Mouse (Mus musculus) forebrain, embryonic 16.5 days (tissue): ENCODE data around the gene Strn. TPM values are rescaled to one million over a fixed set of nuclear protein-coding genes. Genes with fewer than 3 reads are reported as not detected.

Experiments used
- ATAC-seq: fragments of 200-750 bp; cut with Nextera tagmentation; 2 replicates; pipeline ENCODE4 v1.8.0; 2017; ENCODE audit warnings: mild to moderate bottlenecking, moderate library complexity
- H3K27ac ChIP-seq: fragments of 300-500 bp; sonication (generic); 2 replicates; pipeline ENCODE4 v1.5.1; 2014; ENCODE audit warnings: low read length, control low read depth
- H3K27me3 ChIP-seq: fragments of 300-500 bp; sonication (generic); replicated peaks from 2 replicates; pipeline ENCODE4 v1.6.1; 2014; ENCODE audit warnings: low read length; ENCODE audit not compliant: control insufficient read depth, insufficient read depth
- H3K36me3 ChIP-seq: fragments of 300-500 bp; sonication (generic); 2 replicates; pipeline ENCODE4 v1.6.1; 2014; ENCODE audit not compliant: control insufficient read depth, insufficient read depth
- H3K4me1 ChIP-seq: fragments of 300-500 bp; sonication (generic); replicated peaks from 2 replicates; pipeline ENCODE4 v1.6.1; 2014; ENCODE audit warnings: low read length; ENCODE audit not compliant: control insufficient read depth, insufficient read depth
- H3K4me2 ChIP-seq: fragments of 300-500 bp; sonication (generic); 2 replicates; pipeline ENCODE4 v1.6.1; 2014; ENCODE audit warnings: mild to moderate bottlenecking, low read length, control low read depth
- H3K4me3 ChIP-seq: fragments of 300-500 bp; sonication (generic); replicated peaks from 2 replicates; pipeline ENCODE4 v1.5.1; 2014; ENCODE audit warnings: mild to moderate bottlenecking, low read length, control low read depth
- H3K9ac ChIP-seq: fragments of 300-500 bp; sonication (generic); replicated peaks from 2 replicates; pipeline ENCODE4 v1.6.1; 2014; ENCODE audit warnings: low read depth, low read length, control low read depth
- H3K9me3 ChIP-seq: fragments of 300-500 bp; sonication (generic); 2 replicates; pipeline ENCODE4 v1.6.1; 2016; ENCODE audit warnings: low read length; ENCODE audit not compliant: control insufficient read depth
- WGBS: fragments of 180-500 bp; shearing (Covaris S2); extraction: QIAGEN DNeasy Blood & Tissue Kit; methylation state at CpG from one replicate; pipeline ENCODE4 v1.1.7; 2014; 5-methylcytosine and 5-hydroxymethylcytosine counted together
- polyA plus RNA-seq: library from polyadenylated mRNA; unstranded; fragments of >200 nt; fragmentation: Nextera tagmentation; extraction: Ambion mirVana; gene quantifications from 2 replicates; pipeline ENCODE4 v1.2.1, GENCODE M21; 2015

The Strn gene
- polyA plus RNA-seq, 1 experiment from 2014 or later, result 6.1 TPM

DNA sequence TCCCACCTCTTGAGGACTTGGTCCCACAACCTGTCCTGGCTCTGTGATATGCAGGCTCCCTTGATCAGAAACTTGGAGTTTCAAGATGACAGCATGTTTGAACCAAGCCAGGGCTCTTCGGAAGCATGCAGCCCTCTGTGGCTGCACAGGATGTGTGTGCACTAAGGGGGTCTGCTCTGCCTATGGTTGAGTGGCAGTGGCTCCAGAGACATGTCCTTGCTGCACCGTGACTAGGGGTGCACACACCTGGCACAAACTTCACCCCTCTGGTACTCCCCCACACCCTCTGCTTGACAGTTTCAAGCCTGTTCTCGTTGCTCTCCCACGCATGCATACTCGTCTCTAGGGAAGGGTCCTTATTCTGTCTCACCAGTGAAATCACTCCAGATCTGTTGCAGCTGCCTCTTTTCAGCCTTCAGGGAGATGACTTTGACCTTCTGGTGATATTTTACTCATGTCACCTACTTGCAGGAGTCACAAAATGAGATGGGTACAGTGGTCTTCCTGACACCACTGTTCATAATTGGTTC lies 118.8 kb downstream of the Strn start:
- Histone ChIP-seq H3K4me2 (no peak overlapping the region), H3K4me1 (no peaks in the 10 kb centered on the region), H3K36me3 (no peaks in the 10 kb centered on the region), H3K9me3 (no peaks in the 10 kb centered on the region), H3K27ac (no peak overlapping the region), H3K4me3 (no peak overlapping the region), H3K27me3 (no peaks in the 10 kb centered on the region), H3K9ac (no peak overlapping the region)
- 89% methylated on average over 5 of the region's 5 CpGs for WGBS
- no peak for ATAC-seq

DNA sequence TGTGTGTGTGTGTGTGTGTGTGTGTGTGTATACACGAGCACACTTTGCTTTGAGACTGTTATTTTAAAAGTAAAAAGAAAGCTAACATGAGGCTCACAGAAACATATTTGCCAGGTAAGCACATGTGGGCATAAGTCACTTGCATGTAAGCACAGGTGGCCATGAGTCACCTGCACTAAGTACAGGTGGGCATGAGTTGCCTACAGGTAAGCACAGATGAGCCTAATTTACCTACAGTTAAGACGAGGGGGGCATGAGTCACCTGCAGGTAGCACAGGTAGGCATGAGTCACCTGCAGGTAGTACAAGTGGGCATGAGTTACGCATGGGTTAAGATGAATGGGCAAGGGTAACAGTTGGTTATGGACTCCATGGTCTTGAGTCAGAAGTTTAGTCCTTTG lies 121.9 kb downstream of the Strn start:
- Histone ChIP-seq H3K9ac (no peak overlapping the region), H3K27me3 (no peaks in the 10 kb centered on the region), H3K9me3 (no peaks in the 10 kb centered on the region), H3K36me3 (no peaks in the 10 kb centered on the region), H3K4me1 (no peaks in the 10 kb centered on the region), H3K4me2 (no peak overlapping the region), H3K27ac (no peak overlapping the region), H3K4me3 (no peak overlapping the region)
- ATAC-seq, result no peak
- WGBS, result 89% methylated on average over 3 of the region's 3 CpGs

DNA sequence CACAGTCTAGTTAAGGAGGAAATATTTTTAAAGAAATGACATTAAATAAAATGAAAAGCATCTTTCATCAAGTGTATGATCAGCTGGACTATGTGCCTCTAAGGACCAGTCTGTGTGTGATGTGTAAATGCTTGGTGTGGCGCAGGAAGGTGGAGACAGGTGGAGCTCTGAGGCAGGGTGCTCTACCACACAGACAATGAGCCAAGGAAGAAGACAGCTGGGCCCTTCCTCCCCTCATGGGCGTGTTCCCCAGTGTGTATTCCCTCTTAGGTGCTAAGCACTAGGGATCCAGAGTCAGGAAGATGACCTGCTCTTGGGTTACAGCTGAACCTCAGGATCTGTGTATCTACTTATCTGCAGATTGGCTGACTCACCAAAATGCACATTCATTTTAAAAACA lies 122.5 kb downstream of the Strn start:
- Histone ChIP-seq H3K27me3 (no peaks in the 10 kb centered on the region), H3K4me3 (no peak overlapping the region), H3K4me1 (no peaks in the 10 kb centered on the region), H3K4me2 (no peak overlapping the region), H3K9me3 (no peaks in the 10 kb centered on the region), H3K36me3 (no peaks in the 10 kb centered on the region), H3K9ac (no peak overlapping the region), H3K27ac (no peak overlapping the region)
- 80% methylated on average over 2 of the region's 2 CpGs for WGBS
- no peak for ATAC-seq

DNA sequence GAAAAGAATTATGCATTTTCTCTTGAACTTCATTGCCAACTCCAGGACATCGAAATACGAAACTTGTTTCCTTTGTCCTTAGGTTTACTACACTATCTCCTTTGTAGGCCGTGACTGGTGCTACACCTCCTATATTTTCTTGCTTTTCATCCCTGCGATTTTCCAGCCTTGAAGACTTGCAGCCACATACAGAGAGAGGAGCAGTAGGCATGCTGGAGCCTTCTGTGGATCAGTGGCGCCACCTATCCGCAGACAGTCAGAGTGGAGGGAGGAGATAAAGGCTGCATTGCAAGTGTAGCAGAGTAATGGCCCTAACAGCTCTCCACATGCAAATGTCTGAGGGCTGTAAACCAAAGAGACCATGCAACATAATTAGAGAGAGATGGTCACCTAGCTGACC lies 125.9 kb downstream of the Strn start:
- no peak for ATAC-seq
- Histone ChIP-seq H3K4me1 (no peaks in the 10 kb centered on the region), H3K4me3 (no peak overlapping the region), H3K4me2 (no peak overlapping the region), H3K27me3 (no peaks in the 10 kb centered on the region), H3K36me3 (no peaks in the 10 kb centered on the region), H3K9ac (no peak overlapping the region), H3K27ac (no peak overlapping the region), H3K9me3 (no peaks in the 10 kb centered on the region)
- 76% methylated on average over 6 of the region's 6 CpGs for WGBS

DNA sequence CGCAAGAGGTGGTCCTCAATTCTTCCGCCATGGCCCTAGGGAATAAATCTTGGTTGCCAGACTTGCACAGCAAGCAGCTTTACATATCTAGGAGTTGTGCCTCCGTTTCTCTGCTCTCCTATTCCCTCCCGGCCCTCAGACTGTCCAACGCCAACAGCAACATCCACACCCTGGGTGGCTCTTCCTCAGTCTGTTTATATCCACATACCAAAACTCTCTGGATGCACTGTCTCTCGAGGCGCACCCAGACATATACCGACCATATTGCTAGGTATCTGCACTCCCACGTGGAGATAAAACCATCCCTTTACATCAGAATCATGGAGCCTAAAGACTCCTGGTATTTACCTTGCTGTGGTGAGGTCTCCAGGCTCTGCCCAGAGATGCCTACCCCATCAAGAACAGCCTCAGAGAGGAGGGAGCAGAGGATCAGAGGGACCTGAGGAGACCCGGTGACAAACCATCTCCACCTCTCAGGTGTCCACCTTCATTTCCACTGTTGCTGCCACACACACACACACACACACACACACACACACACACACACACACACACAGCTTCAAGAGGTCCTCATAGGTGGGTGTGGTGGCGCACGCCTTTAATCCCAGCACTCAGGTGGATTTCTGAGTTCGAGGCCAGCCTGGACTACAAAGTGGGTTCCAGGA lies 127.7 kb downstream of the Strn start:
- ATAC-seq, result no peak
- Histone ChIP-seq H3K4me2 (no peak overlapping the region), H3K27me3 (no peaks in the 10 kb centered on the region), H3K36me3 (no peaks in the 10 kb centered on the region), H3K9ac (no peak overlapping the region), H3K27ac (no peak overlapping the region), H3K4me3 (no peak overlapping the region), H3K4me1 (no peaks in the 10 kb centered on the region), H3K9me3 (no peaks in the 10 kb centered on the region)
- 86% methylated on average over 13 of the region's 13 CpGs for WGBS

DNA sequence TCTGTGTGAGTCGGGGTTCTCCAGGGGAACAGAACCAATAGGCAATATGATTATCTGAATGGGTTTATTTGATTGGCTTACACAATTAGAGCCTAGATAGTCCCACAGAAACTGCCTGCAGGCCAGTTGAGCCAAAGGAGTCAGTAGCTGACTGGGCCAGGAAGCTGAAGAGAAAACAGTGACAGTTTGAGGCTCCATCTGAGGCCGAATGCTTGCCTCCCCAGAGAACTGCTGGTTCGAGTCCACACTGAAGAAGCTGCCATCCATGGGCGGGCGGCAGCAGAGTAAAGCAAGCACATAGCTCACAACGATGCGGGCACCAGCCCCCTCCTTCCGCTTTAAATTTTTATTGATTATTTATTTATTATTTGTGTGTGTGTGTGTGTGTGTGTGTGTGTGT lies 128.3 kb downstream of the Strn start:
- Histone ChIP-seq H3K27ac (no peak overlapping the region), H3K4me3 (no peak overlapping the region), H3K27me3 (no peaks in the 10 kb centered on the region), H3K9me3 (no peaks in the 10 kb centered on the region), H3K4me2 (no peak overlapping the region), H3K4me1 (0 out of 2 replicates have a peak, but pooled peaks cover under 1% of the 10 kb centered on the region), H3K9ac (no peak overlapping the region), H3K36me3 (no peaks in the 10 kb centered on the region)
- WGBS, result 88% methylated on average over 8 of the region's 8 CpGs
- no peak for ATAC-seq

DNA sequence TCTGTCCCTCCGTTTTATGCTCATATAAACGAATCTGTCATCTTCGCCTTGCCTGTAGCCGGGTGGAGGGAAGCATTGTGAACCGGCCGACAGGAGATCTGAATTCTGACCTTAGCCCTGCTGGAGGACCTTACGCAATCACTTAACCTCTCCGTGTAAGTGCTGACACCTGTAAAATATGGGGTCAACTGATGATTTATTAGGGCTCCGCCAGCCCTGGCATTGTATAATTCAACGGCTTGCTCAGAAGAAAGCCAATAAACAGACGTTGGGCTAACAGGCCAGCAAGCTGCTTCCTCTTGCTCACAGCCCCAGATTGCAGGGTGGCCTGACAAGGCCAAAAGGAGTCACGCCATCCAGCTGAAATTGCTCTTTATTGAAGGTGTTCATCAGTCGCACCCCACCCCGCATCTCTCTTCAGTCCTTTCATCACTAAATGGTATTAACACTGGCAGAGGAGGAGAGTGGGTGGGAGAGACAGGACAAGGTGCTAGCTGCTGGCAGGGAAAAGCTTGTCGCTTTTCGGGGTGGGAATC lies 128.8 kb downstream of the Strn start:
- Histone ChIP-seq H3K27me3 (no peaks in the 10 kb centered on the region), H3K27ac (no peak overlapping the region), H3K36me3 (no peaks in the 10 kb centered on the region), H3K4me3 (no peak overlapping the region), H3K4me1 (0 out of 2 replicates have a peak, but pooled peaks cover 2% of the 10 kb centered on the region), H3K4me2 (no peak overlapping the region), H3K9me3 (no peaks in the 10 kb centered on the region), H3K9ac (no peak overlapping the region)
- no peak for ATAC-seq
- 82% methylated on average over 16 of the region's 16 CpGs for WGBS

DNA sequence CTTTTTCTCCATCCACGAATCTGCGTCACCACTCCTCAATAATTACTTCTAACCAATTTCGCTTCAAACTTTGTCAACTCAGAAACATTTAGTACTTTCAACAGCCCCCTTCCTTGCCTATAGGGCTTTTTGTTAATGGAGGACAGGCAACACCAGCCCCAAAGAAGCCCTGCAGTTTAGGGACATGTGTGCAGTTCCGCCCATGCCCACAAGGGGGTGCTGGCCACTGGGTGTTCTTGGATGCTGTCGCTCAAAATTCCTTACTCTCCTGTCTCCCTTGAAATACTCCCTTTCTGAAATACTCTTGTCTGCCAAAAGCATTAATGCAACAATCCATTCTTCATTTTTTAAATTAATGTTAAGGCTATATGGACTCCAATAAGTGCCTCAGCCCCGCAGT lies 132.6 kb downstream of the Strn start:
- Histone ChIP-seq H3K27me3 (no peaks in the 10 kb centered on the region), H3K36me3 (no peaks in the 10 kb centered on the region), H3K4me3 (no peak overlapping the region), H3K9me3 (no peaks in the 10 kb centered on the region), H3K4me2 (no peak overlapping the region), H3K9ac (no peak overlapping the region), H3K4me1 (0 out of 2 replicates have a peak, but pooled peaks cover 2% of the 10 kb centered on the region), H3K27ac (no peak overlapping the region)
- no peak for ATAC-seq
- 70% methylated on average over 6 of the region's 6 CpGs for WGBS

DNA sequence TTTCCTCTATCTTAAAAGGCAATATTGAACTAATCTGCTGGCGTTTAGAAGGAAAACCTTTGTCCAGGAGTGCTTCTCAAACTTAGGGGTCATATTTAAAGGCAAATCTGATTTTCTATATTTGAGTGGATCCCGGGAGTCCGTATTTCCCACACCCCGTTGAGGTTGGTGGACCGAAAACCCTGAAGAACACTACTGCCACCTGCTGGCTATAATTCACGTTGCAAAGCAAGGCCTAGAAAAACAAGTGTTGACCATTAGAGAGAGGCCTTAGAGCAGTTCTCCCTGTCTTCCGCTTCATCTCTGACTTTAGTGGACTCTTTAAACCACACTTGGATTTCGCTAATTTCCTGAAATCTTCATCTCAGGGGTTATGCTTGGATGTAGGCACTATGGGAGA lies 133.1 kb downstream of the Strn start:
- Histone ChIP-seq H3K4me2 (peak overlapping the region; percentile 20; the same call in 1 of the 2 replicates), H3K9ac (no peak overlapping the region), H3K4me1 (0 out of 2 replicates have a peak, but pooled peaks cover 2% of the 10 kb centered on the region), H3K4me3 (no peak overlapping the region), H3K27ac (no peak overlapping the region), H3K27me3 (no peaks in the 10 kb centered on the region), H3K9me3 (no peaks in the 10 kb centered on the region), H3K36me3 (no peaks in the 10 kb centered on the region)
- 37% methylated on average over 8 of the region's 8 CpGs for WGBS
- peak; percentile 46; the same call in 1 of the 2 replicates for ATAC-seq
